Mouse (Mus musculus) liver, embryonic 11.5 days (tissue): ENCODE measurements at regions not wholly inside any gene's neighbourhood (a gene's known extent, or its start where the extent isn't known, plus 50 kb on each side); places are given as distances from the start of the nearest gene placed in this dataset.

Source experiments
- ATAC-seq: fragments of 200-750 bp; cut with Nextera tagmentation; replicated peaks from 2 replicates; pipeline ENCODE4 v1.8.0; 2017; ENCODE audit warnings: moderate number of reproducible peaks, mild to moderate bottlenecking, moderate TSS enrichment, moderate library complexity; ENCODE audit not compliant: low FRiP score
- DNase-seq: peaks from one replicate; pipeline ENCODE4 v3.0.0-alpha.2; 2017; ENCODE audit warnings: low spot score
- H3K27ac ChIP-seq: fragments of 300-500 bp; sonication (generic); 2 replicates; pipeline ENCODE4 v1.5.1; 2014; ENCODE audit warnings: mild to moderate bottlenecking, low read depth, low read length, control low read depth
- H3K27me3 ChIP-seq: fragments of 300-500 bp; sonication (generic); replicated peaks from 2 replicates; pipeline ENCODE4 v1.6.1; 2014; ENCODE audit warnings: low read length, mixed read lengths; ENCODE audit not compliant: control insufficient read depth, insufficient read depth
- H3K36me3 ChIP-seq: fragments of 300-500 bp; sonication (generic); 2 replicates; pipeline ENCODE4 v1.6.1; 2014; ENCODE audit warnings: mild to moderate bottlenecking, low read length, moderate library complexity, mixed read lengths; ENCODE audit not compliant: control insufficient read depth, insufficient read depth
- H3K4me1 ChIP-seq: fragments of 300-500 bp; sonication (generic); replicated peaks from 2 replicates; pipeline ENCODE4 v1.6.1; 2014; ENCODE audit warnings: low read length, mixed read lengths; ENCODE audit not compliant: control insufficient read depth, insufficient read depth
- H3K4me2 ChIP-seq: fragments of 300-500 bp; sonication (generic); 2 replicates; pipeline ENCODE4 v1.6.1; 2014; ENCODE audit warnings: mild to moderate bottlenecking, control low read depth, moderate library complexity
- H3K4me3 ChIP-seq: fragments of 300-500 bp; sonication (generic); 2 replicates; pipeline ENCODE4 v1.5.1; 2014; ENCODE audit warnings: low read depth, low read length, control low read depth
- H3K9ac ChIP-seq: fragments of 300-500 bp; sonication (generic); 2 replicates; pipeline ENCODE4 v1.6.1; 2014; ENCODE audit warnings: low read depth, low read length, control low read depth
- H3K9me3 ChIP-seq: fragments of 300-500 bp; sonication (generic); 2 replicates; pipeline ENCODE4 v1.6.1; 2016; ENCODE audit warnings: low read length, inconsistent platforms, mixed read lengths; ENCODE audit not compliant: control insufficient read depth
- WGBS: fragments of 180-500 bp; shearing (Covaris S2); extraction: QIAGEN DNeasy Blood & Tissue Kit; methylation state at CpG from one replicate; pipeline ENCODE4 v1.1.7; 2014; 5-methylcytosine and 5-hydroxymethylcytosine counted together

- no peaks in the 10 kb centered on the region for H3K36me3 ChIP-seq
- H3K9me3 ChIP-seq: no peaks in the 10 kb centered on the region
- no peak overlapping the region for H3K27ac ChIP-seq
- WGBS: 66% methylated on average over 2 of the region's 2 CpGs
- H3K4me1 ChIP-seq: no peaks in the 10 kb centered on the region
- ATAC-seq: no peak
- H3K27me3 ChIP-seq: no peaks in the 10 kb centered on the region
- H3K4me2 ChIP-seq: no peak overlapping the region
- DNase-seq: no peak
- H3K4me3 ChIP-seq: no peak overlapping the region
- no peak overlapping the region for H3K9ac ChIP-seq
These were observed 303.2 kb upstream of the Btbd3 start for GRCm38 (mm10) chr2:137953144-137953543.

- 79% methylated on average over 3 of the region's 3 CpGs for WGBS
These were observed 304.4 kb upstream of the Btbd3 start for GRCm38 (mm10) chr2:137951942-137952341.

GRCm38 (mm10) chr2:137950931-137951330 is 305.4 kb upstream of the Btbd3 start:
- Histone ChIP-seq H3K36me3 (no peaks in the 10 kb centered on the region), H3K27me3 (no peaks in the 10 kb centered on the region), H3K9ac (no peak overlapping the region), H3K4me1 (no peaks in the 10 kb centered on the region), H3K27ac (no peak overlapping the region), H3K4me3 (no peak overlapping the region), H3K9me3 (no peaks in the 10 kb centered on the region), H3K4me2 (no peak overlapping the region)
- ATAC-seq (no peak), DNase-seq (no peak)

More at GRCm38 (mm10) chr2:137951942-137952341, 304.4 kb upstream of the Btbd3 start:
- Histone ChIP-seq H3K9me3 (no peaks in the 10 kb centered on the region), H3K27ac (no peak overlapping the region), H3K4me2 (no peak overlapping the region), H3K4me1 (no peaks in the 10 kb centered on the region), H3K36me3 (no peaks in the 10 kb centered on the region), H3K27me3 (no peaks in the 10 kb centered on the region), H3K9ac (no peak overlapping the region), H3K4me3 (no peak overlapping the region)
- DNase-seq: no peak
- ATAC-seq: no peak

- no peak overlapping the region for H3K9ac ChIP-seq
- no peaks in the 10 kb centered on the region for H3K36me3 ChIP-seq
- 4% methylated on average over 7 of the region's 7 CpGs for WGBS
- H3K27ac ChIP-seq: no peak overlapping the region
- H3K4me3 ChIP-seq: no peak overlapping the region
- H3K9me3 ChIP-seq: no peaks in the 10 kb centered on the region
- H3K4me2 ChIP-seq: no peak overlapping the region
- no peaks in the 10 kb centered on the region for H3K27me3 ChIP-seq
- ATAC-seq (peak; percentile 56; the same call in 1 of the 2 replicates), DNase-seq (peak; percentile 41)
- H3K4me1 ChIP-seq: no peaks in the 10 kb centered on the region
These were observed 313.6 kb upstream of the Btbd3 start for GRCm38 (mm10) chr2:137942753-137943152.

- WGBS: 78% methylated on average over 3 of the region's 3 CpGs
- no peaks in the 10 kb centered on the region for H3K27me3 ChIP-seq
- H3K4me3 ChIP-seq: no peak overlapping the region
- H3K4me1 ChIP-seq: no peaks in the 10 kb centered on the region
- no peak overlapping the region for H3K27ac ChIP-seq
- H3K36me3 ChIP-seq: no peaks in the 10 kb centered on the region
- no peak overlapping the region for H3K9ac ChIP-seq
- H3K4me2 ChIP-seq: no peak overlapping the region
- ATAC-seq: no peak
- no peak for DNase-seq
- no peaks in the 10 kb centered on the region for H3K9me3 ChIP-seq
These were observed 316.8 kb upstream of the Btbd3 start for GRCm38 (mm10) chr2:137939591-137939990.

GRCm38 (mm10) chr2:137938831-137939480 is 317.4 kb upstream of the Btbd3 start:
- no peak overlapping the region for H3K27ac ChIP-seq
- no peaks in the 10 kb centered on the region for H3K27me3 ChIP-seq
- H3K9ac ChIP-seq: no peak overlapping the region
- no peak overlapping the region for H3K4me3 ChIP-seq
- no peaks in the 10 kb centered on the region for H3K9me3 ChIP-seq
- no peaks in the 10 kb centered on the region for H3K4me1 ChIP-seq
- whole genome bisulfite sequencing: 40% methylated on average over 7 of the region's 7 CpGs
- DNase-seq (no peak), ATAC-seq (no peak)
- H3K4me2 ChIP-seq: no peak overlapping the region
- no peaks in the 10 kb centered on the region for H3K36me3 ChIP-seq

- 92% methylated on average over 2 of the region's 2 CpGs for WGBS
- Histone ChIP-seq H3K4me3 (no peak overlapping the region), H3K4me1 (no peaks in the 10 kb centered on the region), H3K27me3 (no peaks in the 10 kb centered on the region), H3K9ac (no peak overlapping the region), H3K4me2 (no peak overlapping the region), H3K36me3 (no peaks in the 10 kb centered on the region), H3K27ac (no peak overlapping the region), H3K9me3 (no peaks in the 10 kb centered on the region)
- DNase-seq: no peak
- ATAC-seq: no peak
These were observed 319.8 kb upstream of the Btbd3 start for GRCm38 (mm10) chr2:137936613-137937012.

GRCm38 (mm10) chr2:137932931-137933330 is 323.4 kb upstream of the Btbd3 start:
- H3K4me3 ChIP-seq: no peak overlapping the region
- H3K9ac ChIP-seq: no peak overlapping the region
- no peak for DNase-seq
- no peaks in the 10 kb centered on the region for H3K27me3 ChIP-seq
- H3K27ac ChIP-seq: no peak overlapping the region
- no peak for ATAC-seq
- 86% methylated on average over 2 of the region's 2 CpGs for WGBS
- H3K4me1 ChIP-seq: no peaks in the 10 kb centered on the region
- H3K9me3 ChIP-seq: no peaks in the 10 kb centered on the region
- no peak overlapping the region for H3K4me2 ChIP-seq
- no peaks in the 10 kb centered on the region for H3K36me3 ChIP-seq

- Histone ChIP-seq H3K9me3 (no peaks in the 10 kb centered on the region), H3K27ac (no peak overlapping the region), H3K9ac (no peak overlapping the region), H3K4me1 (no peaks in the 10 kb centered on the region), H3K36me3 (no peaks in the 10 kb centered on the region), H3K27me3 (no peaks in the 10 kb centered on the region), H3K4me2 (no peak overlapping the region), H3K4me3 (no peak overlapping the region)
- WGBS: 83% methylated on average over 4 of the region's 4 CpGs
- no peak for ATAC-seq
- DNase-seq: no peak
These were observed 323.9 kb upstream of the Btbd3 start for GRCm38 (mm10) chr2:137932488-137932887.
